Mouse (Mus musculus) CH12.LX (cell line): ENCODE measurements at regions not wholly inside any gene's neighbourhood (a gene's known extent, or its start where the extent isn't known, plus 50 kb on each side); places are given as distances from the start of the nearest gene placed in this dataset.

Experiments used
- DNase-seq: peaks from one replicate; pipeline ENCODE4 v3.0.0-alpha.2; 2013; ENCODE audit errors: extremely low read depth
- H3K27ac ChIP-seq: 2 replicates; pipeline ENCODE4 v1.5.1; 2012; ENCODE audit warnings: low read depth, mild to moderate bottlenecking, control low read depth, moderate library complexity; ENCODE audit not compliant: insufficient read depth
- H3K27me3 ChIP-seq: replicated peaks from 2 replicates; pipeline ENCODE3; 2012; ENCODE audit warnings: inconsistent platforms
- H3K36me3 ChIP-seq, 2 experiments: replicated peaks in 1 of 2; 2 replicates each; pipeline versions ENCODE3 to v1.6.1; 2012; ENCODE audit warnings: inconsistent platforms in 1 of 2, low read length in 1 of 2, mild to moderate bottlenecking in 1 of 2, mixed read lengths in 1 of 2, moderate library complexity in 1 of 2; ENCODE audit not compliant: control insufficient read depth in 1 of 2, insufficient read depth in 1 of 2
- H3K4me1 ChIP-seq, 2 experiments: 2 replicates each; pipeline ENCODE4 v1.6.1; 2012; ENCODE audit warnings: inconsistent platforms in 1 of 2, moderate library complexity in 1 of 2; ENCODE audit not compliant: insufficient read depth in 2 of 2, control insufficient read depth in 1 of 2
- H3K4me2 ChIP-seq: 2 replicates; pipeline ENCODE4 v1.6.1; 2012; ENCODE audit warnings: low read depth, mild to moderate bottlenecking, control low read depth; ENCODE audit not compliant: poor library complexity, insufficient read depth, severe bottlenecking
- H3K4me3 ChIP-seq, 3 experiments: fragments of 150-350 bp in 1 of 3; sonication (generic) in 1 of 3; replicated peaks in 1 of 3; 2 replicates each; pipeline versions ENCODE3 to v1.5.1; 2011 to 2012; ENCODE audit warnings: low read depth in 2 of 3, low read length in 2 of 3, mild to moderate bottlenecking in 2 of 3, moderate library complexity in 2 of 3, control low read depth in 1 of 3, improper control_type of control experiment in 1 of 3, inconsistent platforms in 1 of 3, mixed read lengths in 1 of 3; ENCODE audit not compliant: poor library complexity in 1 of 3
- H3K79me2 ChIP-seq: replicated peaks from 2 replicates; pipeline ENCODE4 v1.6.1; 2012; ENCODE audit warnings: mild to moderate bottlenecking, moderate library complexity; ENCODE audit not compliant: control insufficient read depth, poor library complexity, insufficient read depth, severe bottlenecking; ENCODE audit errors: extremely low read depth
- H3K9ac ChIP-seq: 2 replicates; pipeline ENCODE4 v1.6.1; 2012; ENCODE audit warnings: low read depth, mild to moderate bottlenecking, control low read depth, moderate library complexity; ENCODE audit not compliant: insufficient read depth
- H3K9me3 ChIP-seq: replicated peaks from 2 replicates; pipeline ENCODE3; 2012; ENCODE audit warnings: low read length, inconsistent platforms, mixed read lengths
- CHD1 ChIP-seq: IDR thresholded peaks from 2 replicates; pipeline ENCODE4 v1.6.1; 2012; ENCODE audit warnings: low read depth, low read length, improper control_type of control experiment, inconsistent platforms
- CTCF ChIP-seq, 2 experiments: IDR thresholded peaks in 1 of 2; conservative IDR thresholded peaks in 1 of 2; 2 replicates each; pipeline ENCODE4 v1.5.1; 2011 to 2012; ENCODE audit warnings: low read depth in 2 of 2, low read length in 2 of 2, improper control_type of control experiment in 1 of 2, inconsistent platforms in 1 of 2, mild to moderate bottlenecking in 1 of 2, moderate library complexity in 1 of 2
- HCFC1 ChIP-seq: IDR thresholded peaks from 2 replicates; pipeline ENCODE4 v1.6.1; 2012; ENCODE audit warnings: low read depth, mild to moderate bottlenecking, inconsistent platforms, low read length, improper control_type of control experiment
- JUND ChIP-seq: conservative IDR thresholded peaks from 2 replicates; pipeline ENCODE4 v1.6.1; 2011; ENCODE audit warnings: low read depth, low read length, improper control_type of control experiment
- KAT2A ChIP-seq: IDR thresholded peaks from 2 replicates; pipeline ENCODE4 v1.6.1; 2012; ENCODE audit warnings: low read length, improper control_type of control experiment, inconsistent platforms; ENCODE audit not compliant: insufficient replicate concordance
- MAFK ChIP-seq: IDR thresholded peaks from 2 replicates; pipeline ENCODE4 v1.6.1; 2011; ENCODE audit warnings: low read length, improper control_type of control experiment; ENCODE audit not compliant: insufficient replicate concordance
- MYC ChIP-seq: IDR thresholded peaks from 2 replicates; pipeline ENCODE4 v1.6.1; 2011; ENCODE audit warnings: low read depth, mild to moderate bottlenecking, improper control_type of control experiment, low read length
- NRF1 ChIP-seq: IDR thresholded peaks from 2 replicates; pipeline ENCODE4 v1.6.1; 2014; ENCODE audit warnings: low read depth, mild to moderate bottlenecking, inconsistent platforms, low read length, improper control_type of control experiment, moderate library complexity
- PAX5 ChIP-seq: IDR thresholded peaks from 2 replicates; pipeline ENCODE4 v1.6.1; 2012; ENCODE audit warnings: low read length, inconsistent platforms, mixed read lengths
- POLR2AphosphoS2 ChIP-seq: IDR thresholded peaks from 2 replicates; pipeline ENCODE4 v1.6.1; 2011; ENCODE audit warnings: low read depth, low read length, improper control_type of control experiment
- RAD21 ChIP-seq: IDR thresholded peaks from 2 replicates; pipeline ENCODE4 v1.6.1; 2011; ENCODE audit warnings: low read depth, mild to moderate bottlenecking, low read length, improper control_type of control experiment, moderate library complexity
- RCOR1 ChIP-seq: conservative IDR thresholded peaks from 2 replicates; pipeline ENCODE4 v1.6.1; 2012; ENCODE audit warnings: low read depth, mild to moderate bottlenecking, inconsistent platforms, low read length, improper control_type of control experiment
- SIN3A ChIP-seq: IDR thresholded peaks from 2 replicates; pipeline ENCODE4 v1.6.1; 2012; ENCODE audit warnings: low read length, improper control_type of control experiment, inconsistent platforms
- TBP ChIP-seq: conservative IDR thresholded peaks from 2 replicates; pipeline ENCODE4 v1.6.1; 2011; ENCODE audit warnings: low read depth, low read length, improper control_type of control experiment
- TCF12 ChIP-seq: IDR thresholded peaks from 2 replicates; pipeline ENCODE4 v1.6.1; 2014; ENCODE audit warnings: low read depth, mild to moderate bottlenecking, inconsistent platforms, low read length, improper control_type of control experiment
- UBTF ChIP-seq: IDR thresholded peaks from 2 replicates; pipeline ENCODE4 v1.6.1; 2012; ENCODE audit warnings: low read depth, mild to moderate bottlenecking, inconsistent platforms, low read length, improper control_type of control experiment, moderate library complexity
- USF1 ChIP-seq: IDR thresholded peaks from 2 replicates; pipeline ENCODE4 v1.6.1; 2014; ENCODE audit warnings: low read depth, mild to moderate bottlenecking, inconsistent platforms, low read length, improper control_type of control experiment
- ZMIZ1 ChIP-seq: IDR thresholded peaks from 2 replicates; pipeline ENCODE4 v1.6.1; 2012; ENCODE audit warnings: low read depth, mild to moderate bottlenecking, inconsistent platforms, low read length, improper control_type of control experiment
- ZNF384 ChIP-seq: IDR thresholded peaks from 2 replicates; pipeline ENCODE4 v1.6.1; 2012; ENCODE audit warnings: low read depth, low read length, improper control_type of control experiment, inconsistent platforms
- dilution Hi-C: fragments of 300-500 bp; cut with MboI; formaldehyde crosslinking; loops from 2 replicates; pipeline ENCODE4 v1.14.3; 2020; ENCODE audit warnings: low sequenced_read_pairs; ENCODE audit not compliant: extremely low pct_unique_long_range_greater_than_20kb, extremely low pct_ligation_motif_present
- in situ Hi-C: fragments of 300-500 bp; cut with MboI; formaldehyde crosslinking; loops from 3 replicates; pipeline ENCODE4 v1.14.3; 2019; ENCODE audit warnings: low sequenced_read_pairs, low pct_ligation_motif_present, low pct_unique_long_range_greater_than_20kb, mixed read lengths

- Histone ChIP-seq H3K4me1 (no peaks in the 10 kb centered on the region), H3K36me3 (no peaks in the 10 kb centered on the region), H3K27ac (no peak overlapping the region), H3K9me3 (no peaks in the 10 kb centered on the region), H3K9ac (no peak overlapping the region), H3K4me3 (no peak overlapping the region), H3K4me2 (no peak overlapping the region), H3K27me3 (no peaks in the 10 kb centered on the region), H3K79me2 (no peaks in the 10 kb centered on the region)
- no peak for TF ChIP-seq HCFC1
- TF ChIP-seq TBP = no peak
- TF ChIP-seq RAD21 = no peak
- TF ChIP-seq JUND = no peak
- TF ChIP-seq ZNF384 = no peak
- TF ChIP-seq POLR2AphosphoS2 = no peak
- no peak for TF ChIP-seq KAT2A
- TF ChIP-seq CHD1 = no peak
- TF ChIP-seq NRF1 = no peak
- TF ChIP-seq MAFK = no peak
- no peak for TF ChIP-seq ZMIZ1
- dilution Hi-C loops = no loop called here
- DNase-seq = no peak
- in situ Hi-C loops = no loop called here
Measured at GRCm38 (mm10) chr3:14952169-14952729, 66.2 kb downstream of the Car2 start.

DNA sequence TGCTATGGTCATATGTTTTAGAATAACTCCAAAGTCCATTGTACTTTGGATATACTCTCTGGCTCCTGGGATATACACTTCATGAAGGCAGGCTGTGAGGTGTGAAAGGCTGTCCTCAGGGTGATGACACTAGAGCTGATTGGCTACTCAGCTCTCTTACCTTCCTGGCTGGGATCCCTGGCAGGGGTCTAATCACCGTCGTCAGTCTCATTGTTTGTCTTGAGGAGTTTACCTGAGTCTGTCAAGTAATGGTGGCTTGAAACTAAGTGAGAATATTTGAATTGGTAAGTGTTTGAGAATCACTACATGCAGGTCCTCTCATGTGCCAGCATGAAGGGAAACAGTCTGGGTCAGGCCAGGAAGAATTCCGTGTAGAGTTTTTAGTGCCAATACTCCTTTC, 66.9 kb downstream of the Car2 start:
- TF ChIP-seq SIN3A = no peak
- TF ChIP-seq MYC = no peak
- no peak for TF ChIP-seq RCOR1
- no peak for TF ChIP-seq CTCF (conservative IDR thresholded peaks at IDR 0.05 in 1 of 2, IDR thresholded peaks at IDR 0.05 in 1 of 2; ENCODE audit: low read depth in 2 of 2, low read length in 2 of 2)
- TF ChIP-seq TCF12 = no peak
- TF ChIP-seq PAX5 = no peak
- no peak for TF ChIP-seq TBP
- no peak for TF ChIP-seq UBTF
- no peak for TF ChIP-seq USF1
- dilution Hi-C loops (no loop called here), in situ Hi-C loops (no loop called here)
- Histone ChIP-seq H3K4me2 (no peak overlapping the region), H3K36me3 (no peaks in the 10 kb centered on the region), H3K9ac (no peak overlapping the region), H3K9me3 (no peaks in the 10 kb centered on the region), H3K27ac (no peak overlapping the region), H3K4me3 (no peak overlapping the region), H3K79me2 (no peaks in the 10 kb centered on the region), H3K27me3 (no peaks in the 10 kb centered on the region), H3K4me1 (no peaks in the 10 kb centered on the region)
- no peak for DNase-seq
